Mouse (Mus musculus): Measurements from ENCODE around the gene Sppl2a.

DNA sequence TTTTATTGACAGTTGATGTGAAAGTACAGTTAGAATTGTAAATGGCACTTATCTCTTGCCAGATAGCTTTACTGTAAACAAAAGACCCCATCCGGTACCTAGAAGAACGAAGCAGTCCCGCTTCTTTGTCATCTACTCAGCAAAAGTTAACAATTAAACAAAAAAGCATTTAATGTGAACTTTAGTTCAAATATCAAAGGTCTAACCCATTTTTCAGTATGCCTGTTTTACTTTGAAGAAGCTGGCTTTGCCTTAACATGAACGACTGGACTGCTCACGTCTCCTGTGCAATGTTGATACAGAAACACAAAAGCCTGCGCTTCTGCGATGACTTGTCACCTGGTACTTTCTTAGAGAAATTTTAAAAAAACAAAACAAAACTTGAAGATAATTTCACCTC is 40.7 kb downstream of the Sppl2a start:
- TF ChIP-seq CTCF (IDR thresholded peaks at IDR 0.05; ENCODE audit: insufficient read depth, low read length): no peak
- TF ChIP-seq POLR2A (IDR thresholded peaks at IDR 0.05; ENCODE audit: borderline replicate concordance, extremely low read depth, low read depth, low read length): no peak

All from lung, adult 2 months (tissue).